Mouse (Mus musculus) spleen, adult 2 months (tissue): Measurements from ENCODE around the gene Acin1.

Experiments used
- CTCF ChIP-seq: fragments of 200-500 bp; IDR thresholded peaks from 2 replicates; pipeline ENCODE4 v1.5.1; 2011; ENCODE audit warnings: mild to moderate bottlenecking, inconsistent platforms; ENCODE audit not compliant: insufficient read depth, insufficient read length, insufficient replicate concordance; ENCODE audit errors: extremely low read depth
- POLR2A ChIP-seq: fragments of 200-500 bp; IDR thresholded peaks from 2 replicates; pipeline ENCODE4 v1.6.1; 2011; ENCODE audit warnings: low read depth, low read length, inconsistent platforms

- TF ChIP-seq CTCF (no peak), POLR2A (no peak)
These were observed 10.4 kb downstream of the Acin1 start for GRCm38 (mm10) chr14:54676290-54676689.
